8 mouse cellular contexts compared by ENCODE assay signal in genomic region chr14:93890519-93891370, GRCm38 (mm10). TPM values are rescaled to one million over a fixed set of nuclear protein-coding genes. Genes with fewer than 3 reads are reported as not detected.
DNase-seq lines count a peak whose midpoint lies in the region; ATAC-seq and TF ChIP-seq lines count a peak whose summit lies in the region.

TSS of gene Pcdh9 (minus strand) at chr14:93890679.

- 0 out of 2 replicates have a peak, but pooled peaks cover 3% of the 10 kb centered on the region for H3K4me1 ChIP-seq in intestine, postnatal 0 days (replicated peaks; ENCODE audit: control insufficient read depth, insufficient read depth, low read length)
- no peaks in the 10 kb centered on the region for H3K4me1 ChIP-seq in midbrain, embryonic 11.5 days (ENCODE audit: control insufficient read depth, insufficient read depth, low read length)

- intact Hi-C loops in left cerebral cortex, postnatal 25 days (cut with DNase I): loop anchor here (10.0 kb wide), 1 partner anchor 1576 kb away; no protein-coding TSS in a partner anchor

- H3K27me3 ChIP-seq in intestine, postnatal 0 days (replicated peaks; ENCODE audit: control insufficient read depth, insufficient read depth, low read length): peaks cover 7% of the 10 kb centered on the region; the same call in 1 of the 2 replicates
- no peaks in the 10 kb centered on the region for H3K27me3 ChIP-seq in midbrain, embryonic 11.5 days (ENCODE audit: control insufficient read depth, insufficient read depth, low read length)
- H3K27me3 ChIP-seq in splenic B cell, adult 2 months (ENCODE audit: control insufficient read depth, insufficient read depth, low read length, poor library complexity, severe bottlenecking): no peaks in the 10 kb centered on the region

- H3K4me2 ChIP-seq in intestine, postnatal 0 days (replicated peaks; ENCODE audit: low read depth): peak within 1 kb of the TSS; percentile 70
- H3K4me2 ChIP-seq in midbrain, embryonic 11.5 days: peak within 1 kb of the TSS; percentile 50

- no peak within 1 kb of the TSS; the same call in 1 of the 2 replicates for H3K9ac ChIP-seq in intestine, postnatal 0 days (ENCODE audit: low read depth, low read length)
- peak within 1 kb of the TSS; percentile 67 for H3K9ac ChIP-seq in midbrain, embryonic 11.5 days (ENCODE audit: low read length)

- no peaks in the 10 kb centered on the region for H3K9me3 ChIP-seq in intestine, postnatal 0 days (ENCODE audit: control insufficient read depth)
- no peaks in the 10 kb centered on the region for H3K9me3 ChIP-seq in midbrain, embryonic 11.5 days (ENCODE audit: control insufficient read depth, low read length)

- ATAC-seq in granulocyte monocyte progenitor cell, adult 5-6 weeks (replicated peaks; ENCODE audit: poor library complexity, severe bottlenecking): peak; percentile 65
- peak; percentile 76 for ATAC-seq in intestine, postnatal 0 days
- peak; percentile 99 for ATAC-seq in midbrain, embryonic 11.5 days (ENCODE audit: low FRiP score)
- ATAC-seq in megakaryocyte-erythroid progenitor cell, adult 5-6 weeks (replicated peaks; ENCODE audit: low FRiP score, low TSS enrichment, poor library complexity, severe bottlenecking): no peak

- WGBS in intestine, postnatal 0 days: under 1% methylated on average over 50 of the region's 50 CpGs
- WGBS in midbrain, embryonic 11.5 days: under 1% methylated on average over 50 of the region's 50 CpGs

- H3K36me3 ChIP-seq in intestine, postnatal 0 days (ENCODE audit: control insufficient read depth, insufficient read depth): no peaks in the 10 kb centered on the region
- H3K36me3 ChIP-seq in midbrain, embryonic 11.5 days (ENCODE audit: control insufficient read depth, insufficient read depth, low read length): no peaks in the 10 kb centered on the region
- no peaks in the 10 kb centered on the region for H3K36me3 ChIP-seq in splenic B cell, adult 2 months (ENCODE audit: control insufficient read depth, insufficient read depth, low read length, poor library complexity, severe bottlenecking)

- H3K27ac ChIP-seq in intestine, postnatal 0 days (ENCODE audit: low read depth, low read length): no peak within 1 kb of the TSS
- H3K27ac ChIP-seq in midbrain, embryonic 11.5 days (ENCODE audit: low read depth, low read length): peak within 1 kb of the TSS; percentile 68

- peak; percentile 76 for DNase-seq in adrenal gland, postnatal 25 days
- peak; percentile 91 for DNase-seq in embryo, embryonic 9.5 days (ENCODE audit: extremely low spot score)
- peak; percentile 97 to 99 for DNase-seq in left cerebral cortex, postnatal 25 days (ENCODE audit: low spot score in 2 of 2)
- peak; percentile 99 for DNase-seq in midbrain, embryonic 11.5 days (ENCODE audit: low spot score, missing footprints)
- peak; percentile 9 for DNase-seq in splenic B cell, adult 2 months (ENCODE audit: low read depth, low spot score)

- peak within 1 kb of the TSS; percentile 46 for H3K4me3 ChIP-seq in intestine, postnatal 0 days (ENCODE audit: low read depth, low read length)
- H3K4me3 ChIP-seq in midbrain, embryonic 11.5 days (ENCODE audit: low read depth, low read length): peak within 1 kb of the TSS; percentile 49

- peak; percentile 54 for TF ChIP-seq CTCF in intestine, postnatal 0 days (IDR thresholded peaks at IDR 0.05; ENCODE audit: low read depth)

RNA-seq across cellular contexts. Expression of gene Pcdh9, which starts in this region (rescaled TPM):
- total RNA-seq in adrenal gland, postnatal 25 days (2021): 2.2 and 3.4 TPM in 2 replicates
- 0.09 TPM in 1 of 2 replicates, not detected in the other for total RNA-seq in granulocyte monocyte progenitor cell, adult 5-6 weeks (2014; fragmentation: Nextera tagmentation)
- total RNA-seq in granulocyte monocyte progenitor cell, adult 5-6 weeks (2017): not detected in 2 replicates
- 3.6 TPM in 2 replicates for polyA plus RNA-seq in intestine, postnatal 0 days (2015; fragmentation: Nextera tagmentation; extraction: Ambion mirVana)
- 100 to 1,000 TPM; 184 to 204 TPM for total RNA-seq in left cerebral cortex, postnatal 25 days (2021)
- polyA plus RNA-seq in midbrain, embryonic 11.5 days (2014; fragmentation: Nextera tagmentation; extraction: Ambion mirVana): 39.4 and 40.4 TPM in 2 replicates
- total RNA-seq in megakaryocyte-erythroid progenitor cell, adult 5-6 weeks (2014; fragmentation: Nextera tagmentation): not detected in 2 replicates
- total RNA-seq in megakaryocyte-erythroid progenitor cell, adult 5-6 weeks (2017): not detected in 2 replicates

Comparison
In these comparisons a context has a peak if more than half of its experiments do, and no peak if none do; other contexts are left out.
1. RNA of gene Pcdh9 (total RNA-seq): 184 to 204 TPM in left cerebral cortex, postnatal 25 days; 2.2 to 3.4 TPM in adrenal gland, postnatal 25 days, not detected in megakaryocyte-erythroid progenitor cell, adult 5-6 weeks and 0.09 TPM in granulocyte monocyte progenitor cell, adult 5-6 weeks; every median in the first group is over 10 times any median in the second.
2. Peak in ATAC-seq in granulocyte monocyte progenitor cell, adult 5-6 weeks; RNA of the gene not detected or under 1 TPM.
3. DNase-seq: peak in every context shown above with its lines; median percentile 99 in midbrain, embryonic 11.5 days; 98 in left cerebral cortex, postnatal 25 days; 91 in embryo, embryonic 9.5 days; 76 in adrenal gland, postnatal 25 days; 9 in splenic B cell, adult 2 months.